Mouse (Mus musculus) ES-E14 (cell line): ENCODE measurements around the gene Map4k5. TPM values are rescaled to one million over a fixed set of nuclear protein-coding genes. Genes with fewer than 3 reads are reported as not detected.

Experiments used
- DNase-seq: peaks from one replicate; pipeline ENCODE4 v3.0.0-alpha.2; 2013; ENCODE audit warnings: low read depth, low spot score
- H3K27ac ChIP-seq: 2 replicates; pipeline ENCODE4 v1.5.1; 2012; ENCODE audit warnings: low read depth, mild to moderate bottlenecking, low read length, moderate library complexity, mixed read lengths; ENCODE audit not compliant: poor library complexity, insufficient read depth, severe bottlenecking
- H3K36me3 ChIP-seq: 2 replicates; pipeline ENCODE4 v1.6.1; 2012; ENCODE audit warnings: mild to moderate bottlenecking, low read length, moderate library complexity, mixed read lengths; ENCODE audit not compliant: control insufficient read depth, poor library complexity, insufficient read depth, severe bottlenecking
- H3K4me1 ChIP-seq, 2 experiments: fragments of 150-350 bp in 1 of 2; sonication (generic) in 1 of 2; 2 replicates each; pipeline ENCODE4 v1.6.1; 2012; ENCODE audit warnings: low read length in 2 of 2, mild to moderate bottlenecking in 1 of 2, mixed read lengths in 1 of 2; ENCODE audit not compliant: control insufficient read depth in 2 of 2, insufficient read depth in 2 of 2, poor library complexity in 1 of 2
- H3K4me3 ChIP-seq, 2 experiments: fragments of 150-350 bp in 1 of 2; sonication (generic) in 1 of 2; 2 replicates each; pipeline ENCODE4 v1.5.1; 2012; ENCODE audit warnings: low read length in 2 of 2, low read depth in 1 of 2, mild to moderate bottlenecking in 1 of 2, mixed read lengths in 1 of 2; ENCODE audit not compliant: insufficient read depth in 1 of 2, poor library complexity in 1 of 2, severe bottlenecking in 1 of 2
- H3K9ac ChIP-seq: 2 replicates; pipeline ENCODE4 v1.6.1; 2012; ENCODE audit warnings: low read depth, mild to moderate bottlenecking, low read length, mixed read lengths; ENCODE audit not compliant: poor library complexity, insufficient read depth, severe bottlenecking
- H3K9me3 ChIP-seq: fragments of 150-350 bp; sonication (generic); 2 replicates; pipeline ENCODE4 v1.6.1; 2012; ENCODE audit warnings: low read depth, mild to moderate bottlenecking, low read length; ENCODE audit not compliant: control insufficient read depth, insufficient read depth
- CHD2 ChIP-seq: IDR thresholded peaks from 2 replicates; pipeline ENCODE4 v1.6.1; 2014; ENCODE audit warnings: mild to moderate bottlenecking, low read depth, low read length, inconsistent platforms
- HCFC1 ChIP-seq: IDR thresholded peaks from 2 replicates; pipeline ENCODE4 v1.6.1; 2012; ENCODE audit warnings: low read length, inconsistent platforms, borderline replicate concordance; ENCODE audit not compliant: insufficient read depth
- MAFK ChIP-seq: IDR thresholded peaks from 2 replicates; pipeline ENCODE4 v1.6.1; 2014; ENCODE audit warnings: mild to moderate bottlenecking, low read depth, low read length, inconsistent platforms; ENCODE audit not compliant: insufficient read depth
- ZC3H11A ChIP-seq: IDR thresholded peaks from 2 replicates; pipeline ENCODE4 v1.6.1; 2012; ENCODE audit warnings: low read depth, mild to moderate bottlenecking, inconsistent platforms, low read length, borderline replicate concordance
- ZNF384 ChIP-seq: IDR thresholded peaks from 2 replicates; pipeline ENCODE4 v1.6.1; 2012; ENCODE audit warnings: low read depth, low read length, inconsistent platforms
- in situ Hi-C, 2 experiments: fragments of 600-800 bp; cut with MboI; formaldehyde crosslinking; loops; one replicate each; pipeline ENCODE4 v1.15.1; 2025; ENCODE audit warnings: low sequenced_read_pairs in 2 of 2, inconsistent platforms in 1 of 2; ENCODE audit not compliant: unreplicated experiment in 2 of 2
- total RNA-seq: library from RNA; depleted of rRNA; stranded (reverse); fragments of 300-350 nt; gene quantifications from 2 replicates; pipeline ENCODE4 v1.2.3, GENCODE M21; 2012

The Map4k5 gene
- total RNA-seq, 1 experiment = 29.8 TPM

DNA sequence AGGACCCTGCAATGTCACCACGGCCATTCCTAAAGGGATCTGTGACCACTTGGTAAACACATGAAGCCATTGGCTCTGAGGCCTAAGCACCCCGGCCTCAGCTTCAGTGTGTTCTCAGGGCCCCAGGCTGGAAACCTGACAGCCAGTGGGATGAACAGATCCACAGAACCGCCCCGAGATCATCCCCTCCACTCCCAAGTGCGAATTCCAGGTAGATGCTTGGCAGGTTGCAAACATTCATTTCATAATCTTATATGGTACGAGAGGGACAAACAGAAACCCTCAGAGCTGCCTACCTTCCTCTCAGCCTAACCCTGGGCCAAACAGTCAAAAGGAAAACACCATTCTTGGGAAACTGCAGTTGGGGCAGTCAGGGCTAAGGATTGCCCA lies 115.7 kb downstream of the Map4k5 start:
- Histone ChIP-seq H3K27ac (no peak overlapping the region), H3K9ac (no peak overlapping the region), H3K36me3 (no peaks in the 10 kb centered on the region), H3K4me1 (no peaks in the 10 kb centered on the region), H3K9me3 (no peaks in the 10 kb centered on the region), H3K4me3 (no peak overlapping the region)
- DNase-seq = no peak
- in situ Hi-C loops = no loop called here
- TF ChIP-seq ZNF384 = no peak
- TF ChIP-seq HCFC1 = no peak
- TF ChIP-seq MAFK = no peak
- no peak for TF ChIP-seq CHD2
- no peak for TF ChIP-seq ZC3H11A

DNA sequence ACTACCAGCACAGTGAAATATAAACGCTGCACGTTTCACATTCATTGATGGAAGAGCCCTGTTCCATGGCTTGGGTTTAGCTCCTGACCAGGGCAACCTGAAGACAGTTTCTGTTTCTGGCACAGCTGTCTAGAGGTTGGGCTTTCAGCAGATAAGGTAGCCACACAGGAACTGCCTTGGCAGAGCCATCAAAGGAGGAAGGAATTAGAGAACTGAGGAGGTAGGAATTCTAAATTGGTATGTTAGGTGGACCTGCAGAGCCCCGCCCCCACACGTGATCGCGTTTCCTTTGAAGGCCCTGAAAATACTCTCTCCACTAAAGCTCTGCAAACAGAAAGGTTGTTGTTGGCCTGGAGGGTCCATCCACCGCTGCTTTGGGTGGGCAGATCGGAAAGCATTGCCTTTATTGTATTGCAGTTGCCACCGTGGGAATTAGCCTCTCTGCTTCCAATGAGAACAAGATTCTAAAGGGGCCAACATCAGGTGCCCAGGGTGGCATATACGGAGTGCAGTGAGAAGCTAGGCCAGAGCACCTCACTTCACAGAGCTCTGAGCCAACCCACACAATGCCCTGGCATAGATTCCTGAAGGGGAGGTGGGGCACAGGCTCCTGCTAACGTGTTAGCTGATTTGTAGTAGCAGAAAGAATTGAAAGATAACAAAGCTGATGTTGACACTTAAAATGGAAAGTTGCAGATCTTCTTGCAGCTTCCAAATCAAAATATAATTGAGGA lies 116.2 kb downstream of the Map4k5 start:
- in situ Hi-C loops = no loop called here
- TF ChIP-seq MAFK (no peak), CHD2 (no peak), HCFC1 (no peak), ZNF384 (no peak), ZC3H11A (no peak)
- no peaks in the 10 kb centered on the region for H3K4me1 ChIP-seq
- DNase-seq = no peak
- H3K36me3 ChIP-seq = no peaks in the 10 kb centered on the region
- no peak overlapping the region for H3K27ac ChIP-seq
- no peak overlapping the region for H3K9ac ChIP-seq
- H3K9me3 ChIP-seq = no peaks in the 10 kb centered on the region
- H3K4me3 ChIP-seq = no peak overlapping the region

DNA sequence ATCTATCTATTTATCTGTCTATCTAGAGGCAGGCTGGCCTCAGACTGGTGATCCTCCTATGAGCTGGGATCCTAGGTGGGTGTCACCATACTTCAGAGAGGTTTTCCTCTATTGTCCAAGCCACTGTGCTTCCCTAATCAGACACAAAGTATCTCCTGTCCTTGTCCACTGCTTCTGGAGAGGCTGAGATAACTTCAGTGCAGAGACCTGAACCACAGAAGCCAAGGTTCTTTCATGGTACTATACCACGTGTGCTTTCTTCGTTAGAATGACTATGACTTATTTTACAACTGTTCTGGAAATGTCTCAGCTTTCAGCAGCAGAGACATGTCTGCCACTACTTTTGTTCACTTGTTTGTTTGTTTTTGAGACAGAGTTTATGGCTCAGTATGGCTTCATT lies 124.2 kb downstream of the Map4k5 start:
- no peak for TF ChIP-seq HCFC1
- no peak for TF ChIP-seq ZC3H11A
- no peak for TF ChIP-seq MAFK
- no peak for TF ChIP-seq CHD2
- no peak for TF ChIP-seq ZNF384
- Histone ChIP-seq H3K36me3 (no peaks in the 10 kb centered on the region), H3K27ac (no peak overlapping the region), H3K4me3 (no peak overlapping the region), H3K9ac (no peak overlapping the region), H3K9me3 (no peaks in the 10 kb centered on the region), H3K4me1 (no peaks in the 10 kb centered on the region)
- in situ Hi-C loops = no loop called here
- DNase-seq = no peak

DNA sequence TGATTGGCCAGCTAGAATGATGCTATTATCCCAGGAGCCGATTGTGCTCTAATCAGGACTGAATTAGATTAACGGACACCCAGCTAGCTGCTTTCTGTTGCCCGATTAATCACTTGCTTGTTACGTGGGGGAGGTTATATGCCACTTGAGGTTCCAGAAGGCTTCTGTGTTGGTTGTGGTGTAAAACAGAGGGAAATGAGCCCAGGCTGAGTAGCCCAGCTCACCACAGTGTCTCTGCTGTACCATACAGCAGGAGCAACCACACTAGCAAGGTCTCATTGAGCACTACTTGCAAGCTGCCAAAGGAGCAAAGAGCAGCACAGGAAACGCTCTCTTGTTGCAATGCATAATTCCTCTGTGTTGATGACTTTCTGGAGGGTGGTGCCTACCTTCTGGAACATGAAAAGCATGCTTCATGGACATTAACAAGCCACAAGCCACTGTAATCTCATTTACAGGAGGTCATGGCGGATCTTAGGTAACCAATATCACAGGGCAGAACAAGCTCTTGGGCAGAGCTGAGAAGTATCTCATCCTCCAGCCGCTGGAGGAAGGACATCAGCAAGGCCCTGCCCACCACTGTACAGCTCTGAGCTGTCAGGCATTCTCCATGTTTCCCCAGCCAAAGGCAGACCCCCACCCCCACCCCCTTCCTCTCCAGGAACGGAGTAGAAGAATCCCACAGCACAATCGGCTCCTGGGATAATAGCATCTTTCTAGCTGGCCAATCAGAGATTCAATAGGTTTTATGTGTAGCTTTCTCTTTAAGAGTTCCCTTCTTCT lies 125.3 kb downstream of the Map4k5 start:
- DNase-seq = no peak
- TF ChIP-seq CHD2 (no peak), MAFK (no peak), HCFC1 (no peak), ZC3H11A (no peak), ZNF384 (no peak)
- Histone ChIP-seq H3K4me1 (no peaks in the 10 kb centered on the region), H3K9ac (no peak overlapping the region), H3K9me3 (no peaks in the 10 kb centered on the region), H3K4me3 (no peak overlapping the region), H3K27ac (no peak overlapping the region), H3K36me3 (no peaks in the 10 kb centered on the region)
- in situ Hi-C loops = no loop called here
